Mouse (Mus musculus) kidney, adult 2 months (tissue): ENCODE measurements around the gene Zfp691. TPM values are rescaled to one million over a fixed set of nuclear protein-coding genes. Genes with fewer than 3 reads are reported as not detected.

Experiments used
- DNase-seq: peaks from one replicate; pipeline ENCODE4 v3.0.0; 2021
- H3K27ac ChIP-seq: fragments of 200-500 bp; 2 replicates; pipeline ENCODE4 v1.5.1; 2012; ENCODE audit warnings: low read depth, low read length, control low read depth, inconsistent platforms; ENCODE audit not compliant: insufficient read depth
- H3K27me3 ChIP-seq: fragments of 200-500 bp; replicated peaks from 2 replicates; pipeline ENCODE4 v1.6.1; 2012; ENCODE audit warnings: mild to moderate bottlenecking, moderate library complexity, low read length, inconsistent platforms; ENCODE audit not compliant: control insufficient read depth, insufficient read depth
- H3K36me3 ChIP-seq: fragments of 200-500 bp; 2 replicates; pipeline ENCODE4 v1.6.1; 2012; ENCODE audit warnings: mild to moderate bottlenecking, moderate library complexity, low read length, inconsistent platforms; ENCODE audit not compliant: control insufficient read depth, insufficient read depth
- H3K4me1 ChIP-seq: fragments of 200-500 bp; 2 replicates; pipeline ENCODE4 v1.6.1; 2011; ENCODE audit warnings: low read length; ENCODE audit not compliant: control insufficient read depth, insufficient read depth
- H3K4me3 ChIP-seq: fragments of 200-500 bp; 2 replicates; pipeline ENCODE4 v1.5.1; 2011; ENCODE audit warnings: mild to moderate bottlenecking, low read depth, low read length, control low read depth; ENCODE audit not compliant: insufficient read depth
- CTCF ChIP-seq: fragments of 200-500 bp; conservative IDR thresholded peaks from 2 replicates; pipeline ENCODE4 v1.5.1; 2011; ENCODE audit warnings: low read depth, mild to moderate bottlenecking, control low read depth, low read length, moderate library complexity, mixed read lengths; ENCODE audit not compliant: insufficient read depth, insufficient read length
- POLR2A ChIP-seq: fragments of 200-500 bp; IDR thresholded peaks from one replicate; pipeline ENCODE4 v1.6.1; 2011; ENCODE audit warnings: low read depth, low read length, control low read depth
- WGBS: fragments of 180-500 bp; shearing (Covaris S2); methylation state at CpG from one replicate; pipeline ENCODE4 v1.1.7; 2018; 5-methylcytosine and 5-hydroxymethylcytosine counted together
- polyA plus RNA-seq: library from polyadenylated mRNA; depleted of rRNA; stranded (reverse); fragments of >200 nt; gene quantifications from 2 replicates; pipeline ENCODE4 v1.2.3, GENCODE M21; 2012

Gene Zfp691
- polyA plus RNA-seq, 1 experiment = 19.3 TPM

- no peak overlapping the region for H3K4me3 ChIP-seq
- 0 out of 2 replicates have a peak, but pooled peaks cover 3% of the 10 kb centered on the region for H3K4me1 ChIP-seq
- WGBS = 81% methylated on average over 8 of the region's 8 CpGs
- H3K36me3 ChIP-seq = no peaks in the 10 kb centered on the region; the same call in 1 of the 2 replicates
- H3K27me3 ChIP-seq = no peaks in the 10 kb centered on the region
- TF ChIP-seq CTCF (no peak), POLR2A (no peak)
- DNase-seq = no peak
- H3K27ac ChIP-seq = no peak overlapping the region
Measured at GRCm38 (mm10) chr4:119137313-119137712, 36.7 kb downstream of the Zfp691 start.

- no peaks in the 10 kb centered on the region; the same call in 1 of the 2 replicates for H3K36me3 ChIP-seq
- no peak for TF ChIP-seq CTCF
- TF ChIP-seq POLR2A = no peak
- WGBS = 93% methylated on average over 13 of the region's 13 CpGs
- no peaks in the 10 kb centered on the region for H3K27me3 ChIP-seq
- no peak for DNase-seq
- H3K4me1 ChIP-seq = 0 out of 2 replicates have a peak, but pooled peaks cover 3% of the 10 kb centered on the region
- H3K4me3 ChIP-seq = no peak overlapping the region
- H3K27ac ChIP-seq = no peak overlapping the region
Measured at GRCm38 (mm10) chr4:119133860-119134259, 40.1 kb downstream of the Zfp691 start.

GRCm38 (mm10) chr4:119133306-119133705 is 40.7 kb downstream of the Zfp691 start:
- DNase-seq = no peak
- Histone ChIP-seq H3K36me3 (no peaks in the 10 kb centered on the region; the same call in 1 of the 2 replicates), H3K4me1 (0 out of 2 replicates have a peak, but pooled peaks cover 3% of the 10 kb centered on the region), H3K27ac (no peak overlapping the region), H3K4me3 (no peak overlapping the region), H3K27me3 (no peaks in the 10 kb centered on the region)
- 87% methylated on average over 13 of the region's 13 CpGs for WGBS
- no peak for TF ChIP-seq CTCF
- TF ChIP-seq POLR2A = no peak

GRCm38 (mm10) chr4:119131189-119131910 is 42.6 kb downstream of the Zfp691 start:
- Histone ChIP-seq H3K27ac (no peak overlapping the region), H3K27me3 (no peaks in the 10 kb centered on the region), H3K36me3 (no peaks in the 10 kb centered on the region), H3K4me3 (no peak overlapping the region), H3K4me1 (no peaks in the 10 kb centered on the region)
- TF ChIP-seq CTCF (no peak), POLR2A (no peak)
- DNase-seq = no peak
- WGBS = 54% methylated on average over 8 of the region's 8 CpGs

GRCm38 (mm10) chr4:119129096-119129495 is 44.9 kb downstream of the Zfp691 start:
- DNase-seq = no peak
- no peaks in the 10 kb centered on the region for H3K4me1 ChIP-seq
- no peaks in the 10 kb centered on the region for H3K27me3 ChIP-seq
- no peak for TF ChIP-seq CTCF
- TF ChIP-seq POLR2A = no peak
- WGBS = 94% methylated on average over 1 of the region's 1 CpGs
- H3K4me3 ChIP-seq = no peak overlapping the region
- no peaks in the 10 kb centered on the region for H3K36me3 ChIP-seq
- H3K27ac ChIP-seq = no peak overlapping the region

GRCm38 (mm10) chr4:119128547-119128946 is 45.4 kb downstream of the Zfp691 start:
- no peaks in the 10 kb centered on the region for H3K4me1 ChIP-seq
- TF ChIP-seq CTCF (no peak), POLR2A (no peak)
- H3K27ac ChIP-seq = no peak overlapping the region
- WGBS = 75% methylated on average over 7 of the region's 7 CpGs
- no peak for DNase-seq
- H3K4me3 ChIP-seq = no peak overlapping the region
- H3K27me3 ChIP-seq = no peaks in the 10 kb centered on the region
- no peaks in the 10 kb centered on the region for H3K36me3 ChIP-seq

GRCm38 (mm10) chr4:119127229-119127628 is 46.8 kb downstream of the Zfp691 start:
- Histone ChIP-seq H3K4me1 (no peaks in the 10 kb centered on the region), H3K36me3 (no peaks in the 10 kb centered on the region), H3K27ac (no peak overlapping the region), H3K27me3 (no peaks in the 10 kb centered on the region), H3K4me3 (no peak overlapping the region)
- WGBS = 68% methylated on average over 6 of the region's 6 CpGs
- TF ChIP-seq POLR2A = no peak
- TF ChIP-seq CTCF = no peak
- no peak for DNase-seq
